Mouse (Mus musculus) neutrophil, adult 59 days (primary cell): ENCODE measurements around the gene Rnf44. TPM values are rescaled to one million over a fixed set of nuclear protein-coding genes. Genes with fewer than 3 reads are reported as not detected.

Source experiments
- total RNA-seq, 2 experiments: library from RNA; stranded (reverse); gene quantifications; 1 replicate in 1 of 2; 2 replicates in 1 of 2; pipeline ENCODE4 v1.2.4; 2023

Rnf44 gene
- total RNA-seq, result 100 to 1,000 TPM; 140 to 150 TPM

DNA sequence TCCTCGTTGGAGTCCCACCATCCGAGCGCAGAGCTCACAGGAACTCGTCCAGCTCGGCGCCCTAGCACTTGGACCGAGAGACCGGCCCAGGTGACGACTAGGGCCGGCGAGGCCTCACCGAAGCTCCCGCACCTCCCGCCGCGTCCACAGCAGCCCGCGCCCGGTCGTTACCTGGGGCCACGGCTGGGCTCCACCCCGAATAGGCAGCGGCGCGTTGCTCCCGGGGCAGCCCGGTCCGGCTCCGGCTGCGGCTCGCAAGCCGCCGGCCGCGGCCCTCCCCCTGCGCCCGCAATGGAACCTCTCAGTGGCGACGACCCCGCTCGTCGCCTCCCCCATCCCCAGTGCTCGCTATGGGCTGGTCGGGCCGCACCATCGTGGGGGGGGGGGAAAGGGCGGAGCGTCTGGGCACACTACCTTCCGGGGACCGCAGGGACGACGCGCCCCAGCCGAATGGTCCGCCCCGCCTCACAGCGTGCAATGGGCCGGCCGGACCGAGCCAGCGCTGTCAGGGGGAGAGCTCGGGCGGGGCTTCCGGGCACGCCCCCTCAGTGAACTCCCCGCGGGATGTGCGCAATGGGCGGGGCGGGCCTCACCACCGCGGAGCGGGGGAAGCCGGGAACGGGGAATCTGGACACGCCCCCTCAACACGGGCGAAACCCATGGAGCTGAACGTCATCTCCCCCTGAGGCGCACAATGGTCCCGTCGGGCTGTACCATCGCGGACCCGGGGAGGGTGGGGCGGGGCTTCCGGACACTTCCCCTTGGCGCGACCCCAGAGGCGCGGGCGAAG, at the start of gene Rnf44:
Rnf44 (minus strand) TSS at position 350 of the 790 bp plus-strand sequence.

DNA sequence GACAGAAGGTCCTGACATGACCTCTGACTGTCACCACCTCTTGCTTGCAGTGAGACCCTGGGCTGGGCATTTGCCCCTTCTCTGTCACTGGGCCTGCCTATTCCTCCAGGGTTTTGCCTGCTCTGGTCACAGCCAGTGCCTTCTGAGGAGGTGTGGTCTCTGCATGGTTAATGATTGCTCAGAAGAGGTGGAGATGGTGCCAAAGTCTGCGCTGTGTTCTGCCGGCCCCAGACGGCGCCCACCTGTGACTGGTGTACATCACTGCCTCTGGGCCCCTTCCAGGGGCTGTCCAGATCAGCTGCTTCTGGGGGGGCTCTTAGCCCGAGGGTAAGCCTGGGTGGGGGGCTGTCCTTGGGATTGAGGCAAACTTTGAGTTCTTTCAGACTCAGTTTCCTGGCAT, 7.5 kb upstream of the Rnf44 start, which contains the start of gene Cdhr2:
Cdhr2 (plus strand) TSS at position 219 of the 400 bp plus-strand sequence.

Other genes starting within 250 kb of the Rnf44 start
- gene Thoc3, start 225.1 kb downstream of the Rnf44 start, total RNA-seq, result 10 to 100 TPM; 16.0 to 17.8 TPM
- 1 to 10 TPM; 4.3 to 4.7 TPM for gene Simc1, start 190.1 kb downstream of the Rnf44 start, total RNA-seq
- gene 4833439L19Rik, start 128.5 kb downstream of the Rnf44 start, total RNA-seq, result 10 to 100 TPM; 34.5 to 41.0 TPM
- gene Arl10, start 118.9 kb downstream of the Rnf44 start, total RNA-seq, result 1 to 10 TPM; 7.4 to 8.4 TPM
- 1 to 10 TPM; 6.3 to 7.5 TPM for gene Nop16, start 103.8 kb downstream of the Rnf44 start, total RNA-seq
- gene Higd2a, start 103.7 kb downstream of the Rnf44 start, total RNA-seq, result 10 to 100 TPM; 60.7 to 66.3 TPM
- 1 to 10 TPM; 5.6 to 7.7 TPM for gene Cltb, start 82.6 kb downstream of the Rnf44 start, total RNA-seq
- gene Faf2, start 72.1 kb downstream of the Rnf44 start, total RNA-seq, result 10 to 100 TPM; 34.6 to 41.0 TPM
- gene Cdhr2, start 7.6 kb upstream of the Rnf44 start, total RNA-seq, result not detected
- gene Gprin1, start 56.0 kb upstream of the Rnf44 start, total RNA-seq, result not detected
- gene Sncb, start 72.7 kb upstream of the Rnf44 start, total RNA-seq, result not detected
- not detected for gene Eif4e1b, start 90.1 kb upstream of the Rnf44 start, total RNA-seq
- 10 to 100 TPM; 10.1 to 15.7 TPM for gene Tspan17, start 95.5 kb upstream of the Rnf44 start, total RNA-seq